Mouse (Mus musculus): ENCODE measurements at regions not wholly inside any gene's neighbourhood (a gene's known extent, or its start where the extent isn't known, plus 50 kb on each side); places are given as distances from the start of the nearest gene placed in this dataset.

GRCm38 (mm10) chr6:16177313-16177712, 456.9 kb downstream of the Mdfic start:
- 12% methylated on average over 5 of the region's 5 CpGs for WGBS
- H3K9ac ChIP-seq (ENCODE audit: low read depth, low read length) = no peak overlapping the region
- no peak overlapping the region for H3K4me3 ChIP-seq (replicated peaks; ENCODE audit: low read depth, low read length)
- no peak for TF ChIP-seq CTCF (IDR thresholded peaks at IDR 0.05; ENCODE audit: low read depth)
- H3K27me3 ChIP-seq (ENCODE audit: insufficient read depth, low read length) = no peaks in the 10 kb centered on the region
- H3K27ac ChIP-seq = no peak overlapping the region
- ATAC-seq (replicated peaks; ENCODE audit: low FRiP score, low read depth) (no peak), DNase-seq (ENCODE audit: low spot score) (peak; percentile 28)
- H3K9me3 ChIP-seq (replicated peaks; ENCODE audit: low read length) = no peaks in the 10 kb centered on the region
- no peaks in the 10 kb centered on the region for H3K4me1 ChIP-seq (replicated peaks; ENCODE audit: insufficient read depth, low read length)
- H3K4me2 ChIP-seq (ENCODE audit: low read length) = no peak overlapping the region
- H3K36me3 ChIP-seq (ENCODE audit: insufficient read depth, low read length) = no peaks in the 10 kb centered on the region

- no peak for ATAC-seq (replicated peaks; ENCODE audit: low FRiP score, low read depth)
These were observed 467.6 kb downstream of the Mdfic start for GRCm38 (mm10) chr6:16187983-16188550.

GRCm38 (mm10) chr6:16212975-16213374, 492.5 kb downstream of the Mdfic start:
- no peaks in the 10 kb centered on the region for H3K36me3 ChIP-seq (ENCODE audit: insufficient read depth, low read length)

More at GRCm38 (mm10) chr6:16187983-16188550, 467.6 kb downstream of the Mdfic start:
- DNase-seq (ENCODE audit: low spot score) = peak; percentile 15
- Histone ChIP-seq H3K4me3 (replicated peaks; ENCODE audit: low read depth, low read length) (no peak overlapping the region), H3K27ac (no peak overlapping the region), H3K27me3 (ENCODE audit: insufficient read depth, low read length) (no peaks in the 10 kb centered on the region), H3K9me3 (replicated peaks; ENCODE audit: low read length) (no peaks in the 10 kb centered on the region), H3K9ac (ENCODE audit: low read depth, low read length) (no peak overlapping the region), H3K4me1 (replicated peaks; ENCODE audit: insufficient read depth, low read length) (no peaks in the 10 kb centered on the region), H3K36me3 (ENCODE audit: insufficient read depth, low read length) (no peaks in the 10 kb centered on the region), H3K4me2 (ENCODE audit: low read length) (no peak overlapping the region)
- TF ChIP-seq CTCF (IDR thresholded peaks at IDR 0.05; ENCODE audit: low read depth) = no peak
- 53% methylated on average over 4 of the region's 4 CpGs for WGBS

DNA sequence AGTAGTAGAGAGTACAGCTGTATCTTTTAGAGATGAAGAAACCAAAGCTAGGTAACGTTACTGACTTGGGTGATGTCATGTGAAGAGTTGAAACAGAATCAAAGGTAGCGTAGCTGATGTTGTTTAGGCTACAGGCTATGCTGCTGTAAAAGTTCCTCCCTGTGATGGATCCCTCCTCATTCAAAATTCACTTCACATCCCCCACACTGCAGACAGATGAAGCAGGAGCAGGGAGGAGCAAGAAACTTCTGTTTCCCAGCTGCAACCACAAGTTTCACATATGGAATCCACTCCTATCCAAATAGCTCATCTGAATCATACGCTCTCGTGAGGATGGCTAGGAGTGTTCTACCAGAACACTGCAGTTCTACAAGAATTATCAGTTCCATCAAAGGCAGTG, 493.2 kb downstream of the Mdfic start:
- DNase-seq (ENCODE audit: low spot score) (no peak), ATAC-seq (replicated peaks; ENCODE audit: low FRiP score, low read depth) (no peak)
- TF ChIP-seq CTCF (IDR thresholded peaks at IDR 0.05; ENCODE audit: low read depth) = no peak
- no peaks in the 10 kb centered on the region for H3K9me3 ChIP-seq (replicated peaks; ENCODE audit: low read length)
- H3K27ac ChIP-seq = no peak overlapping the region
- no peak overlapping the region for H3K9ac ChIP-seq (ENCODE audit: low read depth, low read length)
- no peaks in the 10 kb centered on the region for H3K4me1 ChIP-seq (replicated peaks; ENCODE audit: insufficient read depth, low read length)
- no peaks in the 10 kb centered on the region for H3K27me3 ChIP-seq (ENCODE audit: insufficient read depth, low read length)
- no peak overlapping the region for H3K4me3 ChIP-seq (replicated peaks; ENCODE audit: low read depth, low read length)
- no peak overlapping the region for H3K4me2 ChIP-seq (ENCODE audit: low read length)
- no peaks in the 10 kb centered on the region for H3K36me3 ChIP-seq (ENCODE audit: insufficient read depth, low read length)
- 58% methylated on average over 4 of the region's 4 CpGs for WGBS

More at GRCm38 (mm10) chr6:16212975-16213374, 492.5 kb downstream of the Mdfic start:
- no peak overlapping the region for H3K4me2 ChIP-seq (ENCODE audit: low read length)
- DNase-seq (ENCODE audit: low spot score) (no peak), ATAC-seq (replicated peaks; ENCODE audit: low FRiP score, low read depth) (no peak)
- H3K9me3 ChIP-seq (replicated peaks; ENCODE audit: low read length) = no peaks in the 10 kb centered on the region
- H3K27ac ChIP-seq = no peak overlapping the region
- H3K27me3 ChIP-seq (ENCODE audit: insufficient read depth, low read length) = no peaks in the 10 kb centered on the region
- H3K9ac ChIP-seq (ENCODE audit: low read depth, low read length) = no peak overlapping the region
- no peaks in the 10 kb centered on the region for H3K4me1 ChIP-seq (replicated peaks; ENCODE audit: insufficient read depth, low read length)
- WGBS = 53% methylated on average over 5 of the region's 5 CpGs
- H3K4me3 ChIP-seq (replicated peaks; ENCODE audit: low read depth, low read length) = no peak overlapping the region
- TF ChIP-seq CTCF (IDR thresholded peaks at IDR 0.05; ENCODE audit: low read depth) = no peak

DNA sequence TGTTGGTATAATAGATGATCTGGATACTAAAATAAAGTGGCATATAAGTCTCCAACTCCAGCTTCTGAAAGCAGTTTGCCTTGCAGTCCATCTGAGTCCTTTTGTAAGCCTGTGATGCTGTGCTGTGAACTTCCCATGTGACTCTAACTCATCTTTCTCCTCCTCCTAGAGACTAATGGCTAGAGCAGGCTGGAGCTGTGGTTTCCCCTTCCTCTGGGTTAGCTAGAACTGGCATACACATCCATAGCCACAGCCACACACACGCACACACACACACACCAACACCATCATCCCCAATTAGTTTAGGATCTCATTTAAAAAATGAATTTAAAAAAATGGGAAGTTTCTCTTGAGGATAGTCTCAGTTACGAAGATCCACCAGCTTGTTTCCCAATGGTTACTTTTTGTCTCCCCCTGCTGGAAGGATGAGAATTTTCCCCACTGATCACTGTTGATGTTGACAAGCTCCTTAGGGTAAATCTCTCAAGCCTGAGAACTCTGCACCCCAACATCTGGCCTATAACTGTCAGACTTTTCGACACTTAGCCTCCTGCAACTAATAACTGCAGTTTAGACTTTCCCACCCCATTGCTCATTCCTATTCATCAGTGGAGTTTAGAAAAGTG, 500.7 kb downstream of the Mdfic start:
- no peaks in the 10 kb centered on the region for H3K27me3 ChIP-seq (ENCODE audit: insufficient read depth, low read length)
- no peaks in the 10 kb centered on the region for H3K36me3 ChIP-seq (ENCODE audit: insufficient read depth, low read length)
- 28% methylated on average over 3 of the region's 3 CpGs for WGBS
- no peak overlapping the region for H3K4me2 ChIP-seq (ENCODE audit: low read length)
- no peak overlapping the region for H3K27ac ChIP-seq
- H3K4me3 ChIP-seq (replicated peaks; ENCODE audit: low read depth, low read length) = no peak overlapping the region
- H3K9ac ChIP-seq (ENCODE audit: low read depth, low read length) = no peak overlapping the region
- peak; percentile 80 for TF ChIP-seq CTCF (IDR thresholded peaks at IDR 0.05; ENCODE audit: low read depth)
- peak; percentile 40; the same call in 1 of the 2 replicates for ATAC-seq (replicated peaks; ENCODE audit: low FRiP score, low read depth)
- no peaks in the 10 kb centered on the region for H3K4me1 ChIP-seq (replicated peaks; ENCODE audit: insufficient read depth, low read length)
- H3K9me3 ChIP-seq (replicated peaks; ENCODE audit: low read length) = no peaks in the 10 kb centered on the region
- DNase-seq (ENCODE audit: low spot score) = peak; percentile 68
